Mouse (Mus musculus) left cerebral cortex, postnatal 4 days (tissue): Measurements from ENCODE around the gene Gjb1. TPM values are rescaled to one million over a fixed set of nuclear protein-coding genes. Genes with fewer than 3 reads are reported as not detected.

Experiments
- DNase-seq: peaks from one replicate; pipeline ENCODE4 v3.0.0-alpha.2; 2022
- intact Hi-C: fragments of 180-260 bp; cut with DNase I; formaldehyde crosslinking; loops from one replicate; pipeline ENCODE4 v1.15.1; 2025
- total RNA-seq, 2 experiments: library from RNA; stranded (reverse); gene quantifications; 2 replicates each; pipeline ENCODE4 v1.2.3; 2021

Gjb1 gene
- total RNA-seq, 2 experiments from 2014 or later = 2.2 to 2.7 TPM

- no peak for DNase-seq
- intact Hi-C loops = no loop called here
These were observed 18.2 kb downstream of the Gjb1 start for GRCm38 (mm10) chrX:101394341-101394740.

GRCm38 (mm10) chrX:101396459-101396858 is 20.3 kb downstream of the Gjb1 start:
- no peak for DNase-seq
- intact Hi-C loops = no loop called here

GRCm38 (mm10) chrX:101418946-101419724 is 43.0 kb downstream of the Gjb1 start:
- peak; percentile 74 for DNase-seq
- intact Hi-C loops = no loop called here

- DNase-seq = peak; percentile 90
These were observed 43.8 kb downstream of the Gjb1 start for GRCm38 (mm10) chrX:101419725-101420699.

GRCm38 (mm10) chrX:101420700-101421095 is 44.5 kb downstream of the Gjb1 start, which contains the start of gene Zmym3:
Gene Zmym3, minus strand, starts transcription at chrX:101420849.
- DNase-seq = no peak
- intact Hi-C loops = no loop called here

More at GRCm38 (mm10) chrX:101419725-101420699, 43.8 kb downstream of the Gjb1 start:
- intact Hi-C loops = no loop called here

GRCm38 (mm10) chrX:101423462-101423861 is 47.3 kb downstream of the Gjb1 start:
- intact Hi-C loops = no loop called here
- DNase-seq = no peak

GRCm38 (mm10) chrX:101427774-101428173 is 51.6 kb downstream of the Gjb1 start:
- DNase-seq = no peak
- intact Hi-C loops = no loop called here

- no peak for DNase-seq
- intact Hi-C loops = no loop called here
These were observed 52.6 kb downstream of the Gjb1 start for GRCm38 (mm10) chrX:101428785-101429141.

- intact Hi-C loops = no loop called here
- DNase-seq = peak; percentile 90
These were observed 53.2 kb downstream of the Gjb1 start, which contains the start of gene Nono for GRCm38 (mm10) chrX:101429142-101429949. Gene Nono, plus strand, starts transcription at chrX:101429318.

- intact Hi-C loops = no loop called here
- peak; percentile 6 for DNase-seq
These were observed 53.8 kb downstream of the Gjb1 start for GRCm38 (mm10) chrX:101429976-101430375.

Other genes with a start within 250 kb of the Gjb1 start
- gene Snx12, start 153.8 kb upstream of the Gjb1 start, total RNA-seq = 10 to 100 TPM; 83.2 to 83.8 TPM
- 1 to 10 TPM; 7.7 to 9.5 TPM for gene Foxo4, start 121.8 kb upstream of the Gjb1 start, total RNA-seq
- not detected for gene Gm614, start 112.4 kb upstream of the Gjb1 start, total RNA-seq
- 1 to 10 TPM; 4.0 to 4.9 TPM for gene Il2rg, start 108.1 kb upstream of the Gjb1 start, total RNA-seq
- not detected for gene Gm20489, start 107.4 kb upstream of the Gjb1 start, total RNA-seq
- gene Med12, start 102.3 kb upstream of the Gjb1 start, total RNA-seq = 10 to 100 TPM; 41.6 to 42.8 TPM
- gene Nlgn3, start 77.2 kb upstream of the Gjb1 start, total RNA-seq = 100 to 1,000 TPM; 166 to 183 TPM
- 100 to 1,000 TPM; 195 to 217 TPM for gene Zmym3, start 44.5 kb downstream of the Gjb1 start, total RNA-seq
- 100 to 1,000 TPM; 236 to 271 TPM for gene Nono, start 52.9 kb downstream of the Gjb1 start, total RNA-seq
- 1 to 10 TPM; 4.0 to 4.6 TPM for gene Itgb1bp2, start 72.7 kb downstream of the Gjb1 start, total RNA-seq
- gene Taf1, start 156.4 kb downstream of the Gjb1 start, total RNA-seq = 10 to 100 TPM; 51.3 to 55.8 TPM